ENCODE assay signal across 15 mouse cellular contexts in genomic region chr8:112051537-112051936, GRCm38 (mm10). TPM values are rescaled to one million over a fixed set of nuclear protein-coding genes. Genes with fewer than 3 reads are reported as not detected.
"Had no signal": no experiment of that assay in that cellular context is flagged by ENCODE, and none has a peak within 500 bp of the region (broad histone marks: within the 10 kb centered on the region; RNA-seq: fewer than 3 reads in every experiment).

No protein-coding gene starts in this region.

- H3K9me3 ChIP-seq: kidney, embryonic 15.5 days; limb, embryonic 10.5 days; liver, embryonic 12.5 days; midbrain, embryonic 12.5 days had no signal

- H3K36me3 ChIP-seq: kidney, embryonic 15.5 days; limb, embryonic 10.5 days; liver, embryonic 12.5 days; midbrain, embryonic 12.5 days had no signal

- H3K4me3 ChIP-seq: kidney, embryonic 15.5 days; left cerebral cortex, adult 2 months; limb, embryonic 10.5 days; liver, embryonic 12.5 days; midbrain, embryonic 12.5 days had no signal

- H3K27ac ChIP-seq: kidney, embryonic 15.5 days; left cerebral cortex, adult 2 months; limb, embryonic 10.5 days; liver, embryonic 12.5 days; macrophage; midbrain, embryonic 12.5 days had no signal

- H3K9ac ChIP-seq: kidney, embryonic 15.5 days; liver, embryonic 12.5 days; midbrain, embryonic 12.5 days had no signal

- H3K27me3 ChIP-seq: kidney, embryonic 15.5 days; liver, embryonic 12.5 days; midbrain, embryonic 12.5 days had no signal

- DNase-seq: kidney, adult 18-20 months; kidney, postnatal 14 days; lung, postnatal 14 days; right cerebral cortex, postnatal 14 days had no signal

- H3K4me1 ChIP-seq: kidney, embryonic 15.5 days; limb, embryonic 10.5 days; liver, embryonic 12.5 days; midbrain, embryonic 12.5 days had no signal

- H3K4me2 ChIP-seq: kidney, embryonic 15.5 days; liver, embryonic 12.5 days; midbrain, embryonic 12.5 days had no signal

- ATAC-seq: inflammation-experienced regulatory T-cells, adult 6 months; liver, embryonic 12.5 days had no signal

RNA-seq across cellular contexts. Expression of gene Gm6793, which starts 36.7 kb away (rescaled TPM):
- polyA plus RNA-seq: large intestine, adult 2 months; liver, embryonic 12.5 days; liver, embryonic 16.5 days; macrophage; small intestine, adult 2 months; urinary bladder, adult 2 months had no signal
